In genomic region chr15:99265679-99266078, GRCm38 (mm10) we compare ENCODE assay signal across 9 mouse cellular contexts. TPM values are rescaled to one million over a fixed set of nuclear protein-coding genes. Genes with fewer than 3 reads are reported as not detected.
A peak's percentile ranks its signal among the peaks of the same experiment; 100 is the strongest.
DNase-seq lines count a peak whose midpoint lies in the region; ATAC-seq and TF ChIP-seq lines count a peak whose summit lies in the region.
"Had no signal": no experiment of that assay in that cellular context is flagged by ENCODE, and none has a peak within 500 bp of the region (broad histone marks: within the 10 kb centered on the region; RNA-seq: fewer than 3 reads in every experiment).

No protein-coding gene starts in this region.

- peak; percentile 77 for TF ChIP-seq CTCF in ES-Bruce4 (IDR thresholded peaks at IDR 0.05; ENCODE audit: low read depth, low read length)
- peak; percentile 85 for TF ChIP-seq CTCF in kidney, postnatal 0 days (IDR thresholded peaks at IDR 0.05; ENCODE audit: low read depth)
- TF ChIP-seq CTCF in liver, embryonic 14.5 days (IDR thresholded peaks at IDR 0.05; ENCODE audit: low read depth), result peak; percentile 85

- 19% methylated on average over 4 of the region's 4 CpGs for WGBS in kidney, postnatal 0 days
- 20% methylated on average over 4 of the region's 4 CpGs for WGBS in liver, embryonic 14.5 days (ENCODE audit: insufficient replicate concordance)

- no peaks in the 10 kb centered on the region for H3K9me3 ChIP-seq in ES-Bruce4 (replicated peaks; ENCODE audit: control insufficient read depth, insufficient read depth, low read length, poor library complexity, severe bottlenecking)
- no peaks in the 10 kb centered on the region for H3K9me3 ChIP-seq in kidney, postnatal 0 days (replicated peaks; ENCODE audit: low read length)
- no peaks in the 10 kb centered on the region for H3K9me3 ChIP-seq in liver, embryonic 14.5 days (ENCODE audit: control insufficient read depth, low read length)
- H3K9me3 ChIP-seq: liver, embryonic 15.5 days had no signal

- H3K27me3 ChIP-seq in ES-Bruce4 (ENCODE audit: control insufficient read depth, insufficient read depth, low read length, poor library complexity, severe bottlenecking), result no peaks in the 10 kb centered on the region
- H3K27me3 ChIP-seq in kidney, postnatal 0 days (ENCODE audit: insufficient read depth, low read length), result no peaks in the 10 kb centered on the region
- no peaks in the 10 kb centered on the region for H3K27me3 ChIP-seq in liver, embryonic 14.5 days (ENCODE audit: control insufficient read depth, insufficient read depth, low read length)
- H3K27me3 ChIP-seq: liver, embryonic 15.5 days had no signal

- H3K9ac ChIP-seq in ES-Bruce4 (ENCODE audit: low read depth, poor library complexity, severe bottlenecking), result no peak overlapping the region
- no peak overlapping the region for H3K9ac ChIP-seq in kidney, postnatal 0 days (ENCODE audit: low read depth, low read length)
- no peak overlapping the region for H3K9ac ChIP-seq in liver, embryonic 14.5 days (replicated peaks)
- H3K9ac ChIP-seq: liver, embryonic 15.5 days had no signal

- no peak overlapping the region for H3K4me2 ChIP-seq in kidney, postnatal 0 days (ENCODE audit: low read length)
- H3K4me2 ChIP-seq in liver, embryonic 14.5 days (ENCODE audit: low read depth), result no peak overlapping the region
- H3K4me2 ChIP-seq: liver, embryonic 15.5 days had no signal

- peak; percentile 67 for DNase-seq in adrenal gland, adult 2 months
- peak; percentile 91 for DNase-seq in embryo, embryonic 11 days
- peak; percentile 74 for DNase-seq in heart, adult 8-10 months (ENCODE audit: low spot score)
- peak; percentile 95 for DNase-seq in kidney, postnatal 0 days (ENCODE audit: low spot score)
- peak; percentile 47 to 62 (median 54) for DNase-seq in liver, embryonic 14.5 days (ENCODE audit: low read depth in 3 of 3, low spot score in 3 of 3)
- DNase-seq in retina, adult 2 months (ENCODE audit: low read depth, low spot score), result peak; percentile 64
- peak; percentile 65 for DNase-seq in yolk sac, embryonic 10.5 days (ENCODE audit: low spot score)

- no peaks in the 10 kb centered on the region for H3K36me3 ChIP-seq in ES-Bruce4 (ENCODE audit: control insufficient read depth, insufficient read depth, low read length, poor library complexity, severe bottlenecking)
- no peaks in the 10 kb centered on the region for H3K36me3 ChIP-seq in kidney, postnatal 0 days (ENCODE audit: insufficient read depth, low read length)
- no peaks in the 10 kb centered on the region for H3K36me3 ChIP-seq in liver, embryonic 14.5 days (replicated peaks; ENCODE audit: control insufficient read depth, insufficient read depth, low read depth)
- H3K36me3 ChIP-seq: liver, embryonic 15.5 days had no signal

- TF ChIP-seq POLR2A in ES-Bruce4 (IDR thresholded peaks at IDR 0.05; ENCODE audit: insufficient read depth, low read length), result no peak

- H3K27ac ChIP-seq in ES-Bruce4 (ENCODE audit: insufficient read depth, low read length), result peak overlapping the region; percentile 79
- no peak overlapping the region for H3K27ac ChIP-seq in kidney, postnatal 0 days
- no peak overlapping the region for H3K27ac ChIP-seq in liver, embryonic 14.5 days
- H3K27ac ChIP-seq: liver, embryonic 15.5 days had no signal

- peak; percentile 78 for TF ChIP-seq EP300 in ES-Bruce4 (IDR thresholded peaks at IDR 0.05; ENCODE audit: insufficient read depth, low read depth, low read length)
- no peak for TF ChIP-seq EP300 in liver, embryonic 14.5 days (IDR thresholded peaks at IDR 0.05; ENCODE audit: low read depth)

- ATAC-seq in kidney, postnatal 0 days (replicated peaks; ENCODE audit: low FRiP score, low read depth), result no peak; the same call in 1 of the 2 replicates
- 0 out of 2 replicates have a peak, but pooled peaks have one; percentile 35 for ATAC-seq in liver, embryonic 14.5 days (ENCODE audit: insufficient read depth)

- peaks cover 3% of the 10 kb centered on the region for H3K4me1 ChIP-seq in ES-Bruce4 (ENCODE audit: control insufficient read depth, insufficient read depth, low read length)
- no peaks in the 10 kb centered on the region for H3K4me1 ChIP-seq in kidney, postnatal 0 days (replicated peaks; ENCODE audit: insufficient read depth, low read length)
- H3K4me1 ChIP-seq in liver, embryonic 14.5 days (replicated peaks; ENCODE audit: control insufficient read depth in 2 of 2, insufficient read depth in 2 of 2, low read length in 1 of 2), result 0 out of 4 replicates have a peak, but pooled peaks cover 0 to 2% of the 10 kb centered on the region in 2 experiments

- H3K4me3 ChIP-seq in ES-Bruce4 (ENCODE audit: low read depth, low read length), result no peak overlapping the region
- H3K4me3 ChIP-seq in kidney, postnatal 0 days (replicated peaks; ENCODE audit: low read depth, low read length), result no peak overlapping the region
- H3K4me3 ChIP-seq in liver, embryonic 14.5 days (ENCODE audit: insufficient read depth in 1 of 2, low read depth in 2 of 2, low read length in 2 of 2), result no peak overlapping the region
- H3K4me3 ChIP-seq: liver, embryonic 15.5 days had no signal

RNA-seq across cellular contexts. Expression of gene Mcrs1, which starts 13.9 kb away (rescaled TPM):
- 76.2 and 84.9 TPM in 2 replicates for polyA plus RNA-seq in ES-Bruce4 (2011; ENCODE audit: insufficient read depth, insufficient read length, low read depth, missing spikeins)
- 10 to 100 TPM; 28.5 to 43.5 TPM for total RNA-seq in adrenal gland, adult 2 months (2021)
- polyA plus RNA-seq in adrenal gland, adult 2 months (2012; rRNA removed), result 55.1 and 63.5 TPM in 2 replicates
- total RNA-seq in heart, adult 8-10 months (2022), result 10 to 100 TPM; 39.9 to 47.1 (median 44.3) TPM
- 135 and 138 TPM in 2 replicates for polyA plus RNA-seq in kidney, postnatal 0 days (2015; fragmentation: Nextera tagmentation; extraction: Ambion mirVana)
- polyA plus RNA-seq in liver, embryonic 14.5 days (2012; rRNA removed), result 25.6 and 26.2 TPM in 2 replicates
- polyA plus RNA-seq in liver, embryonic 14.5 days (2014; fragmentation: Nextera tagmentation; extraction: Ambion mirVana), result 41.2 and 47.1 TPM in 2 replicates

RNA-seq across cellular contexts. Expression of gene Prpf40b, which starts 29.2 kb away (rescaled TPM):
- 42.8 and 51.2 TPM in 2 replicates for polyA plus RNA-seq in ES-Bruce4 (2011; ENCODE audit: insufficient read depth, insufficient read length, low read depth, missing spikeins)
- 10 to 100 TPM; 38.8 to 41.0 TPM for total RNA-seq in adrenal gland, adult 2 months (2021)
- polyA plus RNA-seq in adrenal gland, adult 2 months (2012; rRNA removed), result 84.1 and 106 TPM in 2 replicates
- 10 to 100 TPM; 16.4 to 22.6 (median 20.3) TPM for total RNA-seq in heart, adult 8-10 months (2022)
- polyA plus RNA-seq in kidney, postnatal 0 days (2015; fragmentation: Nextera tagmentation; extraction: Ambion mirVana), result 38.3 and 42.7 TPM in 2 replicates
- 8.0 and 8.9 TPM in 2 replicates for polyA plus RNA-seq in liver, embryonic 14.5 days (2012; rRNA removed)
- polyA plus RNA-seq in liver, embryonic 14.5 days (2014; fragmentation: Nextera tagmentation; extraction: Ambion mirVana), result 3.6 and 4.0 TPM in 2 replicates

RNA-seq across cellular contexts. Expression of gene Fam186b, which starts 30.0 kb away (rescaled TPM):
- not detected in 2 replicates for polyA plus RNA-seq in ES-Bruce4 (2011; ENCODE audit: insufficient read depth, insufficient read length, low read depth, missing spikeins)
- total RNA-seq in adrenal gland, adult 2 months (2021), result 1 to 10 TPM; 1.4 to 3.1 TPM
- polyA plus RNA-seq in adrenal gland, adult 2 months (2012; rRNA removed), result 1.1 and 1.6 TPM in 2 replicates
- total RNA-seq in heart, adult 8-10 months (2022), result under 1 TPM in 1 of 4 experiments, not detected in 3; 0.56 TPM
- 0.22 and 0.47 TPM in 2 replicates for polyA plus RNA-seq in kidney, postnatal 0 days (2015; fragmentation: Nextera tagmentation; extraction: Ambion mirVana)
- polyA plus RNA-seq in liver, embryonic 14.5 days (2012; rRNA removed), result 0.01 TPM in 2 replicates
- polyA plus RNA-seq in liver, embryonic 14.5 days (2014; fragmentation: Nextera tagmentation; extraction: Ambion mirVana), result 0.21 TPM in 1 of 2 replicates, not detected in the other
- polyA plus RNA-seq: liver, embryonic 15.5 days had no signal

RNA-seq across cellular contexts. Expression of gene Kcnh3, which starts 41.0 kb away (rescaled TPM):
- 0.99 and 1.3 TPM in 2 replicates for polyA plus RNA-seq in ES-Bruce4 (2011; ENCODE audit: insufficient read depth, insufficient read length, low read depth, missing spikeins)
- total RNA-seq in adrenal gland, adult 2 months (2021), result under 1 TPM; 0.86 to 0.97 TPM
- polyA plus RNA-seq in adrenal gland, adult 2 months (2012; rRNA removed), result 2.1 and 2.5 TPM in 2 replicates
- total RNA-seq in heart, adult 8-10 months (2022), result under 1 TPM in 3 of 4 experiments, not detected in 1; 0.17 to 0.69 (median 0.22) TPM
- 0.32 and 0.55 TPM in 2 replicates for polyA plus RNA-seq in kidney, postnatal 0 days (2015; fragmentation: Nextera tagmentation; extraction: Ambion mirVana)
- 0.12 and 0.13 TPM in 2 replicates for polyA plus RNA-seq in liver, embryonic 14.5 days (2012; rRNA removed)
- 0.13 TPM in 2 replicates for polyA plus RNA-seq in liver, embryonic 14.5 days (2014; fragmentation: Nextera tagmentation; extraction: Ambion mirVana)
